Mouse (Mus musculus): ENCODE results near the gene Gm19965.

The Gm19965 gene

GRCm38 (mm10) chr1:116802683-116803082, at the start of gene Gm19965:
Gene Gm19965, plus strand, starts transcription at chr1:116802983.
- TF ChIP-seq GATA4 (IDR thresholded peaks at IDR 0.05; ENCODE audit: insufficient replicate concordance, low read length), result no peak

- no peak for TF ChIP-seq GATA4 (IDR thresholded peaks at IDR 0.05; ENCODE audit: insufficient replicate concordance, low read length)
These were observed 20.3 kb upstream of the Gm19965 start for GRCm38 (mm10) chr1:116782471-116782989.
